Mouse (Mus musculus): Measurements from ENCODE around the gene Igfbp7. TPM values are rescaled to one million over a fixed set of nuclear protein-coding genes. Genes with fewer than 3 reads are reported as not detected.
"Not testable (repeated sequence)": the region's sequence is repeated elsewhere in the genome, so short reads cannot be mapped to it uniquely, and the experiment has no call there.

Igfbp7 gene
- polyA plus RNA-seq, 1 experiment from 2014 or later: 60.7 TPM

GRCm38 (mm10) chr5:77419537-77419936 lies 11.7 kb upstream of the Igfbp7 start:
- not testable (repeated sequence) for H3K27me3 ChIP-seq (ENCODE audit: control insufficient read depth, insufficient read depth, low read length); H3K4me3 ChIP-seq (replicated peaks; ENCODE audit: low read depth, low read length); H3K9ac ChIP-seq (replicated peaks; ENCODE audit: low read length); H3K27ac ChIP-seq (replicated peaks; ENCODE audit: low read depth, low read length); H3K36me3 ChIP-seq (ENCODE audit: control insufficient read depth, insufficient read depth, low read length); H3K4me2 ChIP-seq (ENCODE audit: low read length); H3K4me1 ChIP-seq (ENCODE audit: control insufficient read depth, insufficient read depth, low read length); DNase-seq; H3K9me3 ChIP-seq (ENCODE audit: control insufficient read depth, low read length); ATAC-seq (ENCODE audit: low FRiP score, low TSS enrichment)
- 79% methylated on average over 4 of the region's 4 CpGs for WGBS

- H3K27ac ChIP-seq (replicated peaks; ENCODE audit: low read depth, low read length): no peak overlapping the region
- no peak overlapping the region for H3K9ac ChIP-seq (replicated peaks; ENCODE audit: low read length)
- H3K4me1 ChIP-seq (ENCODE audit: control insufficient read depth, insufficient read depth, low read length): no peaks in the 10 kb centered on the region
- no peak overlapping the region for H3K4me3 ChIP-seq (replicated peaks; ENCODE audit: low read depth, low read length)
- H3K4me2 ChIP-seq (ENCODE audit: low read length): no peak overlapping the region
- WGBS: 89% methylated on average over 6 of the region's 6 CpGs
- no peaks in the 10 kb centered on the region for H3K27me3 ChIP-seq (ENCODE audit: control insufficient read depth, insufficient read depth, low read length)
- DNase-seq (no peak), ATAC-seq (ENCODE audit: low FRiP score, low TSS enrichment) (no peak)
- H3K9me3 ChIP-seq (ENCODE audit: control insufficient read depth, low read length): no peaks in the 10 kb centered on the region
- H3K36me3 ChIP-seq (ENCODE audit: control insufficient read depth, insufficient read depth, low read length): no peaks in the 10 kb centered on the region
These were observed 8.2 kb upstream of the Igfbp7 start for GRCm38 (mm10) chr5:77416058-77416457.

- no peak for DNase-seq
- peaks cover 4% of the 10 kb centered on the region for H3K4me1 ChIP-seq (ENCODE audit: control insufficient read depth, insufficient read depth, low read length)
- no peak for ATAC-seq (ENCODE audit: low FRiP score, low TSS enrichment)
- no peak overlapping the region for H3K4me3 ChIP-seq (replicated peaks; ENCODE audit: low read depth, low read length)
- peaks cover 18% of the 10 kb centered on the region; the same call in 1 of the 2 replicates for H3K27me3 ChIP-seq (ENCODE audit: control insufficient read depth, insufficient read depth, low read length)
- 95% methylated on average over 6 of the region's 6 CpGs for WGBS
- H3K9ac ChIP-seq (replicated peaks; ENCODE audit: low read length): no peak overlapping the region
- no peaks in the 10 kb centered on the region for H3K9me3 ChIP-seq (ENCODE audit: control insufficient read depth, low read length)
- H3K36me3 ChIP-seq (ENCODE audit: control insufficient read depth, insufficient read depth, low read length): no peaks in the 10 kb centered on the region
- H3K27ac ChIP-seq (replicated peaks; ENCODE audit: low read depth, low read length): no peak overlapping the region
- H3K4me2 ChIP-seq (ENCODE audit: low read length): no peak overlapping the region
These were observed 689 bp upstream of the Igfbp7 start for GRCm38 (mm10) chr5:77408530-77408929.

GRCm38 (mm10) chr5:77406371-77406871 lies 1.4 kb downstream of the Igfbp7 start:
- no peaks in the 10 kb centered on the region for H3K9me3 ChIP-seq (ENCODE audit: control insufficient read depth, low read length)
- ATAC-seq (ENCODE audit: low FRiP score, low TSS enrichment) (no peak), DNase-seq (no peak)
- H3K4me3 ChIP-seq (replicated peaks; ENCODE audit: low read depth, low read length): no peak overlapping the region
- no peak overlapping the region for H3K4me2 ChIP-seq (ENCODE audit: low read length)
- no peak overlapping the region for H3K27ac ChIP-seq (replicated peaks; ENCODE audit: low read depth, low read length)
- peaks cover 18% of the 10 kb centered on the region; the same call in 1 of the 2 replicates for H3K27me3 ChIP-seq (ENCODE audit: control insufficient read depth, insufficient read depth, low read length)
- 60% methylated on average over 5 of the region's 5 CpGs for WGBS
- no peak overlapping the region for H3K9ac ChIP-seq (replicated peaks; ENCODE audit: low read length)
- no peaks in the 10 kb centered on the region for H3K36me3 ChIP-seq (ENCODE audit: control insufficient read depth, insufficient read depth, low read length)
- peaks cover 4% of the 10 kb centered on the region for H3K4me1 ChIP-seq (ENCODE audit: control insufficient read depth, insufficient read depth, low read length)

GRCm38 (mm10) chr5:77405455-77406057 lies 2.3 kb downstream of the Igfbp7 start:
- ATAC-seq (ENCODE audit: low FRiP score, low TSS enrichment) (no peak), DNase-seq (no peak)
- 70% methylated on average over 5 of the region's 5 CpGs for WGBS
- Histone ChIP-seq H3K27ac (replicated peaks; ENCODE audit: low read depth, low read length) (no peak overlapping the region), H3K4me1 (ENCODE audit: control insufficient read depth, insufficient read depth, low read length) (peaks cover 4% of the 10 kb centered on the region), H3K9me3 (ENCODE audit: control insufficient read depth, low read length) (no peaks in the 10 kb centered on the region), H3K4me2 (ENCODE audit: low read length) (no peak overlapping the region), H3K36me3 (ENCODE audit: control insufficient read depth, insufficient read depth, low read length) (no peaks in the 10 kb centered on the region), H3K9ac (replicated peaks; ENCODE audit: low read length) (no peak overlapping the region), H3K4me3 (replicated peaks; ENCODE audit: low read depth, low read length) (no peak overlapping the region), H3K27me3 (ENCODE audit: control insufficient read depth, insufficient read depth, low read length) (peaks cover 18% of the 10 kb centered on the region; the same call in 1 of the 2 replicates)

- ATAC-seq (ENCODE audit: low FRiP score, low TSS enrichment): no peak
- no peak overlapping the region for H3K4me2 ChIP-seq (ENCODE audit: low read length)
- no peak overlapping the region for H3K9ac ChIP-seq (replicated peaks; ENCODE audit: low read length)
- H3K36me3 ChIP-seq (ENCODE audit: control insufficient read depth, insufficient read depth, low read length): no peaks in the 10 kb centered on the region
- DNase-seq: no peak
- H3K27ac ChIP-seq (replicated peaks; ENCODE audit: low read depth, low read length): no peak overlapping the region
- H3K4me3 ChIP-seq (replicated peaks; ENCODE audit: low read depth, low read length): no peak overlapping the region
- H3K9me3 ChIP-seq (ENCODE audit: control insufficient read depth, low read length): no peaks in the 10 kb centered on the region
- peaks cover 4% of the 10 kb centered on the region for H3K4me1 ChIP-seq (ENCODE audit: control insufficient read depth, insufficient read depth, low read length)
- peaks cover 18% of the 10 kb centered on the region; the same call in 1 of the 2 replicates for H3K27me3 ChIP-seq (ENCODE audit: control insufficient read depth, insufficient read depth, low read length)
- WGBS: 67% methylated on average over 10 of the region's 10 CpGs
These were observed 2.9 kb downstream of the Igfbp7 start for GRCm38 (mm10) chr5:77404941-77405340.

- DNase-seq (no peak), ATAC-seq (ENCODE audit: low FRiP score, low TSS enrichment) (no peak)
- no peak overlapping the region for H3K4me2 ChIP-seq (ENCODE audit: low read length)
- 92% methylated on average over 5 of the region's 5 CpGs for WGBS
- no peak overlapping the region for H3K9ac ChIP-seq (replicated peaks; ENCODE audit: low read length)
- no peak overlapping the region for H3K27ac ChIP-seq (replicated peaks; ENCODE audit: low read depth, low read length)
- no peaks in the 10 kb centered on the region for H3K36me3 ChIP-seq (ENCODE audit: control insufficient read depth, insufficient read depth, low read length)
- H3K27me3 ChIP-seq (ENCODE audit: control insufficient read depth, insufficient read depth, low read length): peaks cover 9% of the 10 kb centered on the region; the same call in 1 of the 2 replicates
- no peaks in the 10 kb centered on the region for H3K9me3 ChIP-seq (ENCODE audit: control insufficient read depth, low read length)
- peaks cover 3% of the 10 kb centered on the region for H3K4me1 ChIP-seq (ENCODE audit: control insufficient read depth, insufficient read depth, low read length)
- H3K4me3 ChIP-seq (replicated peaks; ENCODE audit: low read depth, low read length): no peak overlapping the region
These were observed 4.9 kb downstream of the Igfbp7 start for GRCm38 (mm10) chr5:77402901-77403300.

- no peak for DNase-seq
These were observed 5.7 kb downstream of the Igfbp7 start for GRCm38 (mm10) chr5:77402137-77402536.

GRCm38 (mm10) chr5:77400823-77401222 lies 7.0 kb downstream of the Igfbp7 start:
- Histone ChIP-seq H3K36me3 (ENCODE audit: control insufficient read depth, insufficient read depth, low read length) (no peaks in the 10 kb centered on the region), H3K9ac (replicated peaks; ENCODE audit: low read length) (no peak overlapping the region), H3K4me2 (ENCODE audit: low read length) (no peak overlapping the region), H3K27ac (replicated peaks; ENCODE audit: low read depth, low read length) (no peak overlapping the region), H3K4me3 (replicated peaks; ENCODE audit: low read depth, low read length) (no peak overlapping the region), H3K9me3 (ENCODE audit: control insufficient read depth, low read length) (no peaks in the 10 kb centered on the region), H3K27me3 (ENCODE audit: control insufficient read depth, insufficient read depth, low read length) (no peaks in the 10 kb centered on the region), H3K4me1 (ENCODE audit: control insufficient read depth, insufficient read depth, low read length) (no peaks in the 10 kb centered on the region)
- ATAC-seq (ENCODE audit: low FRiP score, low TSS enrichment) (no peak), DNase-seq (no peak)
- WGBS: 85% methylated on average over 6 of the region's 6 CpGs

More at GRCm38 (mm10) chr5:77402137-77402536, 5.7 kb downstream of the Igfbp7 start:
- no peaks in the 10 kb centered on the region for H3K36me3 ChIP-seq (ENCODE audit: control insufficient read depth, insufficient read depth, low read length)
- no peak for ATAC-seq (ENCODE audit: low FRiP score, low TSS enrichment)
- no peak overlapping the region for H3K4me2 ChIP-seq (ENCODE audit: low read length)
- H3K9me3 ChIP-seq (ENCODE audit: control insufficient read depth, low read length): no peaks in the 10 kb centered on the region
- peaks cover 2% of the 10 kb centered on the region; the same call in 1 of the 2 replicates for H3K27me3 ChIP-seq (ENCODE audit: control insufficient read depth, insufficient read depth, low read length)
- no peak overlapping the region for H3K4me3 ChIP-seq (replicated peaks; ENCODE audit: low read depth, low read length)
- WGBS: 62% methylated on average over 5 of the region's 5 CpGs
- H3K27ac ChIP-seq (replicated peaks; ENCODE audit: low read depth, low read length): no peak overlapping the region
- no peaks in the 10 kb centered on the region; the same call in 1 of the 2 replicates for H3K4me1 ChIP-seq (ENCODE audit: control insufficient read depth, insufficient read depth, low read length)
- H3K9ac ChIP-seq (replicated peaks; ENCODE audit: low read length): no peak overlapping the region
